Mouse (Mus musculus): ENCODE data around the gene Olfr16.

Olfr16 gene

DNA sequence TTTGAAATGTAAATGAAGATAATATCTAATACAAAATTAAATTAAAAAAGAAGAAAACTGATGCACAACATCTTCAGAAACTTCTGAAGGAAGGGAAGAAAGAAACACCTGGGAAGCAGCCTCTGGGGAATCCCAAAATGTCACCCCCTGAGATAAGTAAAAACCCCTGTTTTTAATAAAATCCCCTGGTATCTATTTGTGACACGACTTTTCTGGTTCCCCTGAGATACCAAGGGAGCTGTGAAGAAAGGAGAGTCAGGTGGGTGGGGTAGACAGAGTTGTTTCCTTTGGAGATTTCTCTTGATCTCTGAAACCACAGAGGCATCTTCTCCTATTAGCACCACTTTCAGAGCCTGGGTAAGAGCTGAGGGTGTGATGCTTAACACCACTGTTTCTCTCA, at the start of gene Olfr16:
Gene Olfr16 (plus strand): TSS at position 250 of the 400 bp plus-strand sequence.
- no peak for DNase-seq (ENCODE audit: low read depth, low spot score)

- DNase-seq (ENCODE audit: low read depth, low spot score), result no peak
Observed at GRCm38 (mm10) chr1:172903313-172903712, 46.9 kb upstream of the Olfr16 start.

DNA sequence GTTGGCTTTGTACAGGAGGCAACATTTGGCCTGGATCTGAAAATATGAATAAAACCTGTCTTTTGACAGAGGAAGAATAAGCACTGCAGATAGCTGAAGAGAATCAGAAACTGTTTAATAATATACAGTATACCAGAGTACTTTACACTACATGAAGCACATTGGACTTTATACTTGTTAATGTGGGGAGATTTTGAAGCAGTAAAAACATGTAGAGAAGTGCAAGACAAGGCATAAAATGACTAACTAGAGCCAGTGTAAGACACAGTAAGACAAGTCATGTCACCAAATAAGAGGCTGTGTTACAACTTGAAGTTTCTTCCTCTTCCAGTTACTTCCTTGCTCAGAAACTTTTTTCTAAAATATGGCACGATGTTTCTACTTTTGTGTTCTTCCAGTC, 33.1 kb upstream of the Olfr16 start:
- no peak for DNase-seq (ENCODE audit: low read depth, low spot score)

- no peak for DNase-seq (ENCODE audit: low read depth, low spot score)
Observed at GRCm38 (mm10) chr1:172918450-172918849, 31.8 kb upstream of the Olfr16 start.

DNA sequence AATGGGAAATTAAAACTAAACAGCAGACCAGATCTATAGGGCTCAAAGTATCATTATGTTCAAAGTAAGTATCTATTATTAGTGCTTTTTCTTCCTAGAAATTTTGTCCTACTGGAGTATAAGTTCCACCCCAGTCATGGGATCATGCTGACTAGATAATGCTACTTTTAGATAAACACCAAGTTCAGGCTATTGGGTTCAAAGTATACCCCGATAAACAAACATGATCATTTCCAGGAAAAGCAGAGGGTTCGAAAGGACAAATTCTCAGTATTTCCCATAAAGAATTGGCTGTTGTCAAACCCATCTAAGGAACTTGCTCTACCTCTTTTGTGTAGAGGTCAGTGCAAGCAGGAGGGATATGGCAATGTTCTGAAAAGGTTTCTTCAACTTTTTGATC, 18.0 kb upstream of the Olfr16 start:
- no peak for DNase-seq (ENCODE audit: low read depth, low spot score)

DNA sequence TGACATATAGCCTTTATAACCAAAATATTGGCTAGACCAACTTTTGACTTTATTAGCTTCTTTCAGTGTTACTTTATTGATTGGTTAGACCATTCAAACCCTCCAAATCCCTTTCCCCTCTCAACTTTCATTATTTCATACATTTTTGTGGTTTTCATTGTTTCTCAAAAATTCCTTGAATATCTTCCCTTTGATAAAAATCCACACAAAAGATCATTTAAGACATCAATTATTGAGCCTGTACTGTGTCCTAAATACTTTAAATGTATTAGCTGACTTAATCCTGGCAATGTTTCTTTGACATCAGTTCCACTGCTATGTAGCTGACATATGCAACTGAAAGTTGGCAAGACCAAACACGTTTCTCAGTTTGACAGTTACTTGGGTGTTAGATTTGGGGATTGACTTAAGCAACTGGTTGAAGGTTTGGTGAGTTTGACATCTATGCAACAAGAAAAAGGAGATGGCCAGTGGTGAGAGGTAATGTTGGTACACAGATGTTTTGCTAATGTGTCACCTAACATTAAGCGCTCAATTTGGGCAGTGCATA, 1.0 kb downstream of the Olfr16 start:
- DNase-seq (ENCODE audit: low read depth, low spot score), result no peak

- no peak for DNase-seq (ENCODE audit: low read depth, low spot score)
Observed at GRCm38 (mm10) chr1:172955376-172955775, 5.2 kb downstream of the Olfr16 start.

- DNase-seq (ENCODE audit: low read depth, low spot score), result no peak
Observed at GRCm38 (mm10) chr1:172960452-172960851, 10.2 kb downstream of the Olfr16 start.

GRCm38 (mm10) chr1:172989794-172990634, 39.8 kb downstream of the Olfr16 start:
- peak; percentile 9 for DNase-seq (ENCODE audit: low read depth, low spot score)

- DNase-seq (ENCODE audit: low read depth, low spot score), result no peak
Observed at GRCm38 (mm10) chr1:172990635-172991009, 40.4 kb downstream of the Olfr16 start.
